Mouse (Mus musculus): ENCODE measurements at regions not wholly inside any gene's neighbourhood (a gene's known extent, or its start where the extent isn't known, plus 50 kb on each side); places are given as distances from the start of the nearest gene placed in this dataset.

DNA sequence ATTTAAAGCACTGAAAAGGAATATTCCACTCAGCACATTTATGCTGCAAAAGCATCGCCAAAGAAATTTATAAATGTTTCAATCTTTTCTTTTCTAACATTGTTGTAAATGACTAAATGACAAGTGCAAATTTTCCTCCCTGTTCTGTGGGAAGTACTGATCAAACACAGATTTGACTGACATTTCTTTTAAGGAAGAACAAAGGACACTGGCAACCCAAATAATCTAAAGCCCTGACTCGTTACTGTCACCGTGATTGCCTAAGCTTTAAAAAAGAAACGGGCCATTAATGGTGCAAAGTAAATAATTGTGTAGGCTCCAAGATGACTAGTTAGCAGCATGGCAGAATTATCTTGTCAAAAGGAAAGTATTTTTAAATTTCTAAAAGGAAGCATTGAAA is 587.4 kb downstream of the Otol1 start:
- DNase-seq = no peak

All from kidney, postnatal 10 days (tissue).